Mouse (Mus musculus): ENCODE results near the gene Krtap29-1. TPM values are rescaled to one million over a fixed set of nuclear protein-coding genes. Genes with fewer than 3 reads are reported as not detected.

Gene Krtap29-1
- polyA plus RNA-seq (2014; fragmentation: Nextera tagmentation; extraction: Ambion mirVana) = not detected in 2 replicates

DNA sequence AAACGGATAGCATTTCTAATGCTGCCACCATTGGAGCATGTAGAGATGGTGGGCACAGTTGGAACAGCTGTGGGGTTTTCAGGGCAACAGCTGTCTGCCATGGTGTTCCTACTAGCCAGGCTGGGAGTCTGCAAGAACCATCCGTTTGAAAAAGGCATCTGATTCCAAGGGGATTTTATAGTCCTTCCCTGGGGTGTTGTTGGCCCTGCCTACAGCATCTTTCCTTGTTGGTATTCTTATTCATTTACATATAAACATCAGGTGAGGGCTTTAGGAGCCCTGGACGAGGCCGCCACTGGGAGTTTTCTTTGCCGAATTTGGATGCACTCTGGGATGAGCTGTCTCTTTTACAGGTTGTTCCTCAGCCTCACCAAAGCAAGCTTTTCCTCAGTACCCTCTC, at the start of gene Krtap29-1:
Krtap29-1 (minus strand) TSS at position 101 of the 400 bp plus-strand sequence.
- WGBS = 73% methylated on average over 5 of the region's 5 CpGs
- H3K4me2 ChIP-seq (replicated peaks; ENCODE audit: low read depth, low read length) = no peak within 1 kb of the TSS

DNA sequence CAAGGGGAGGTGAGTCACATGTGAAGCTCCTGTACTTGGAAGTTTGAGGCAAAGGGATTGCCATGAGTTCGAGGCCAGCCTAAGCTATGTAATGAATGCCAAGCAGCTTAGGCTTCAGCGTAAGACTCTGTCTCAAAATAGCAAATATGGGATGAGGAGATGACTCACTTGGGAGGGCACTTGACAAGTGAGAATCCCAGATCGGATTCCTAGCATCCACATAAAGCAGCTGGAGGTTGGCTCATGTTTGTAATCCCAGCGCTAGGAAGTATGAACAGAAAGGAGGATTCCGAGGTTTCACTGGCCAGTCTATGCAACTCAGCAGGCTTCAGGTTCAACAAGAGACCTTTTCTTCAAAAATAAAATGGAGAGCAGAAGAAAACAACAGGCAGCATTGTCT, 42.6 kb upstream of the Krtap29-1 start:
- no peak for DNase-seq (ENCODE audit: low spot score)
- 89% methylated on average over 5 of the region's 5 CpGs for WGBS
- Histone ChIP-seq H3K4me1 (replicated peaks; ENCODE audit: control insufficient read depth, insufficient read depth, low read length) (no peaks in the 10 kb centered on the region), H3K27ac (ENCODE audit: low read depth, low read length) (no peak overlapping the region), H3K4me3 (ENCODE audit: low read depth, low read length) (no peak overlapping the region), H3K9ac (ENCODE audit: low read depth, low read length) (no peak overlapping the region), H3K27me3 (ENCODE audit: control insufficient read depth, insufficient read depth, low read length) (no peaks in the 10 kb centered on the region), H3K4me2 (replicated peaks; ENCODE audit: low read depth, low read length) (no peak overlapping the region), H3K36me3 (ENCODE audit: control insufficient read depth, insufficient read depth, low read length) (no peaks in the 10 kb centered on the region), H3K9me3 (ENCODE audit: control insufficient read depth, low read length) (no peaks in the 10 kb centered on the region)
- ATAC-seq (ENCODE audit: low FRiP score) = no peak

More for the DNA sequence above, at the start of gene Krtap29-1:
- Histone ChIP-seq H3K9me3 (ENCODE audit: control insufficient read depth, low read length) (no peaks in the 10 kb centered on the region), H3K9ac (ENCODE audit: low read depth, low read length) (no peak within 1 kb of the TSS), H3K27ac (ENCODE audit: low read depth, low read length) (no peak within 1 kb of the TSS), H3K36me3 (ENCODE audit: control insufficient read depth, insufficient read depth, low read length) (no peaks in the 10 kb centered on the region), H3K27me3 (ENCODE audit: control insufficient read depth, insufficient read depth, low read length) (no peaks in the 10 kb centered on the region), H3K4me1 (replicated peaks; ENCODE audit: control insufficient read depth, insufficient read depth, low read length) (no peaks in the 10 kb centered on the region), H3K4me3 (ENCODE audit: low read depth, low read length) (no peak within 1 kb of the TSS)
- DNase-seq (ENCODE audit: low spot score) (no peak), ATAC-seq (ENCODE audit: low FRiP score) (no peak)

DNA sequence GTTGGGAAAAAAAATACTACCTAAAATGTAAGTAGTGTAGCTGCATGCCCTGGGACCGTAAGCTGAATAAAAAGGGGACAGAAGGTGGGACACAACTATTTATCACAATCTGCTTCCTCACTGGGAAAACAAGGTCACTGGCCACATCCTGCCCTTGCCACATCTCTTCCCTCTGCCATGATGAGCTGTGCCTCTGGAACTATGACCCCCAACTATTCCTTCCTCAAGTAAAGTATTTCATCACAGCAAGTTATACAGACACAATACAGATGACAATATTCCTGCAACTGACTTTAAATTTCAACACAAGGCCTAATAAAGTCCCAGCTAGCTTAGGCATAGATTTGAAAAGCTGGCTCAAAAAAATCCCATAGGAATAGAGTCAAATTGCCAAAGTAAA, 40.6 kb upstream of the Krtap29-1 start:
- H3K4me2 ChIP-seq (replicated peaks; ENCODE audit: low read depth, low read length) = no peak overlapping the region
- no peak overlapping the region for H3K27ac ChIP-seq (ENCODE audit: low read depth, low read length)
- H3K4me1 ChIP-seq (replicated peaks; ENCODE audit: control insufficient read depth, insufficient read depth, low read length) = no peaks in the 10 kb centered on the region
- 96% methylated on average over 1 of the region's 1 CpGs for WGBS
- DNase-seq (ENCODE audit: low spot score) (no peak), ATAC-seq (ENCODE audit: low FRiP score) (no peak)
- no peaks in the 10 kb centered on the region for H3K9me3 ChIP-seq (ENCODE audit: control insufficient read depth, low read length)
- H3K9ac ChIP-seq (ENCODE audit: low read depth, low read length) = no peak overlapping the region
- H3K27me3 ChIP-seq (ENCODE audit: control insufficient read depth, insufficient read depth, low read length) = no peaks in the 10 kb centered on the region
- H3K36me3 ChIP-seq (ENCODE audit: control insufficient read depth, insufficient read depth, low read length) = no peaks in the 10 kb centered on the region
- no peak overlapping the region for H3K4me3 ChIP-seq (ENCODE audit: low read depth, low read length)

DNA sequence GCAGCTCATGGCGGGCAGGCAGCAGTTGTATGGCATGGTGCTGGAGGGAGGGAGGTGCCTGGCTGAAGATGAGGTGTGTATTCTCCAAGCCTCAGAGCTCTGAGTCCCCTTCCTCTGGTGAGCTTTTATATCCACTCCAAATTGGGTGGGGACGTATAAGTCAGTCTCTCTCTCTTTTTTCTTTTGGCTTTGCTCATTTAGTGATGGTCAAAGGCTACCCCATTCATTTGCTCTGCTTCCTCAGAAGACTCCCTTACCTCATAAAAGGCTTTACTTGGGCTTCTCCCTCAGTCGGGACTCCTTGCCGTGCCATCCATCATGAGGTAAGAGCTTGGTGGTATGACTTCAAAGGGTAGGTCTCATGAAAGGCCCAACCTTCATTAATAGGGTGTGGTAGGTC, 37.3 kb upstream of the Krtap29-1 start, which contains the start of gene Krt33a:
Krt33a (minus strand) TSS at position 101 of the 400 bp plus-strand sequence.
- 78% methylated on average over 3 of the region's 4 CpGs for WGBS
- no peak for ATAC-seq (ENCODE audit: low FRiP score)
- Histone ChIP-seq H3K27me3 (ENCODE audit: control insufficient read depth, insufficient read depth, low read length) (no peaks in the 10 kb centered on the region), H3K27ac (ENCODE audit: low read depth, low read length) (no peak within 1 kb of the TSS), H3K4me3 (ENCODE audit: low read depth, low read length) (no peak within 1 kb of the TSS), H3K4me2 (replicated peaks; ENCODE audit: low read depth, low read length) (no peak within 1 kb of the TSS), H3K4me1 (replicated peaks; ENCODE audit: control insufficient read depth, insufficient read depth, low read length) (no peaks in the 10 kb centered on the region), H3K9ac (ENCODE audit: low read depth, low read length) (no peak within 1 kb of the TSS), H3K9me3 (ENCODE audit: control insufficient read depth, low read length) (no peaks in the 10 kb centered on the region), H3K36me3 (ENCODE audit: control insufficient read depth, insufficient read depth, low read length) (no peaks in the 10 kb centered on the region)
- no peak for DNase-seq (ENCODE audit: low spot score)

DNA sequence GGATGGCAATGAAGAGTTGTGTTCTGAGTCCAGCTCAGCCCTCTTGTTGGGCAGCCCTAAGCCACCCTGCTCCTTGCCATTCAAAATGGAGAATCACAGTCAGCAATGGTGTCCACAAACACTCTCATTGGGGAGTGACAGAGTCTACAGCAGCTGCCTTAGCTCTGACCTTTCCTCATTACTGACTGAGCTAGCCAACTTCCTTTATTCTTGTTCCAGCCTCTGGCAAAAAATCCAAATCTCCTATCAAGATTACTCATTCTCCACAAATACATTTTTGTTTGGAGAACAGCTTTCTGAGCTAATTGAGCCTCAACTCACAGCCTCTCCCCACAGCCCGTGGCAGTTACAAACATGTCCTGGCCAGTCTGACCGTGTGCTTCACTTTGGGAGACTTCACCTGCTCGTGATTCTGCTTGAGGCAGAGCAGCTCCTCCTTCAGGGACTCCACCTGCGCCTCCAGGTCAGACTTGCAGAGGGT, 34.9 kb upstream of the Krtap29-1 start:
- Histone ChIP-seq H3K36me3 (ENCODE audit: control insufficient read depth, insufficient read depth, low read length) (no peaks in the 10 kb centered on the region), H3K9ac (ENCODE audit: low read depth, low read length) (no peak overlapping the region), H3K27me3 (ENCODE audit: control insufficient read depth, insufficient read depth, low read length) (no peaks in the 10 kb centered on the region), H3K4me1 (replicated peaks; ENCODE audit: control insufficient read depth, insufficient read depth, low read length) (no peaks in the 10 kb centered on the region), H3K27ac (ENCODE audit: low read depth, low read length) (no peak overlapping the region), H3K4me2 (replicated peaks; ENCODE audit: low read depth, low read length) (no peak overlapping the region), H3K9me3 (ENCODE audit: control insufficient read depth, low read length) (no peaks in the 10 kb centered on the region), H3K4me3 (ENCODE audit: low read depth, low read length) (no peak overlapping the region)
- 85% methylated on average over 4 of the region's 4 CpGs for WGBS
- ATAC-seq (ENCODE audit: low FRiP score) (no peak), DNase-seq (ENCODE audit: low spot score) (no peak)

DNA sequence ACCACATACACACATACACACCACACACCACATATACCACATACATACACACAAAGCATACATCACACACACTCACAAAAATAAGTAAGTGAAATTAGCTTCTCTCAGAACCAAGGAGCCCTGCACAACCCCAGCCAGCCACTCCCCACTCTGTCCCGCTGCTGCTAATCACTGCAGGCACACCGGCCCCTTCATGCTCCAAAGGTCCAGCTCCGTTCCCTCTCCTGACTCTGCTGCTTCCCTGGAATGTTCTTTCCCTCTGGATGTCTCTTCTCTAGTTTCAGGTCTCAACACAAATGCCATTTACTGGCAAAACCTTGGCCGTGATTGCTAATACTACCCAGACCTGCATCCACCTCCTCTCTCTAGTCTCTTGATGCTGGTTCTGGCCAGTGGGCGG, 31.8 kb upstream of the Krtap29-1 start:
- Histone ChIP-seq H3K4me2 (replicated peaks; ENCODE audit: low read depth, low read length) (no peak overlapping the region), H3K4me3 (ENCODE audit: low read depth, low read length) (no peak overlapping the region), H3K4me1 (replicated peaks; ENCODE audit: control insufficient read depth, insufficient read depth, low read length) (no peaks in the 10 kb centered on the region), H3K27ac (ENCODE audit: low read depth, low read length) (no peak overlapping the region), H3K9me3 (ENCODE audit: control insufficient read depth, low read length) (no peaks in the 10 kb centered on the region), H3K9ac (ENCODE audit: low read depth, low read length) (no peak overlapping the region), H3K36me3 (ENCODE audit: control insufficient read depth, insufficient read depth, low read length) (no peaks in the 10 kb centered on the region), H3K27me3 (ENCODE audit: control insufficient read depth, insufficient read depth, low read length) (no peaks in the 10 kb centered on the region)
- WGBS = 90% methylated on average over 5 of the region's 5 CpGs
- DNase-seq (ENCODE audit: low spot score) (no peak), ATAC-seq (ENCODE audit: low FRiP score) (no peak)

DNA sequence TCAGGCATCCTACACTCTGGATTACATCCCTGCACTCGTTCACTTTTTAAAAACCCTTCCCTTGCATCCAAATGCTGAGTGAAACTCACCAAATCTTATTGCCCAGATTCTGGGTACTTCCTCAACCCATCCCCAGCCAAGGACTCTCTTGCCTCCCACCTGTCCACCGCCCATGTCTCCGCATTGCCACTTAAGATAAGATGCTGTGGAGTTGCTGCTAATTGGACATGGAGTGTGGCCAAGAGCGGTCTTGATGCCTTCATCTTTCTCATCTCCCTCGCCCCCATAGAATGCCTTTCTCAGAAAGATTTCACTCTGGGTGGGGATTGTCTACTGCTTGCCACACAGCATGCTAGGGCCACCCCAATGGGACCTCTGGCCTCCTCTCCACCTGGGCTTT, 29.5 kb upstream of the Krtap29-1 start:
- no peak overlapping the region for H3K4me3 ChIP-seq (ENCODE audit: low read depth, low read length)
- 88% methylated on average over 5 of the region's 5 CpGs for WGBS
- no peaks in the 10 kb centered on the region for H3K36me3 ChIP-seq (ENCODE audit: control insufficient read depth, insufficient read depth, low read length)
- H3K9me3 ChIP-seq (ENCODE audit: control insufficient read depth, low read length) = no peaks in the 10 kb centered on the region
- ATAC-seq (ENCODE audit: low FRiP score) = no peak
- no peaks in the 10 kb centered on the region for H3K4me1 ChIP-seq (replicated peaks; ENCODE audit: control insufficient read depth, insufficient read depth, low read length)
- no peak overlapping the region for H3K27ac ChIP-seq (ENCODE audit: low read depth, low read length)
- H3K27me3 ChIP-seq (ENCODE audit: control insufficient read depth, insufficient read depth, low read length) = no peaks in the 10 kb centered on the region
- no peak overlapping the region for H3K9ac ChIP-seq (ENCODE audit: low read depth, low read length)
- no peak for DNase-seq (ENCODE audit: low spot score)
- no peak overlapping the region for H3K4me2 ChIP-seq (replicated peaks; ENCODE audit: low read depth, low read length)

- ATAC-seq (ENCODE audit: low FRiP score) = no peak
- Histone ChIP-seq H3K27ac (ENCODE audit: low read depth, low read length) (no peak overlapping the region), H3K4me2 (replicated peaks; ENCODE audit: low read depth, low read length) (no peak overlapping the region), H3K9ac (ENCODE audit: low read depth, low read length) (no peak overlapping the region), H3K9me3 (ENCODE audit: control insufficient read depth, low read length) (no peaks in the 10 kb centered on the region), H3K27me3 (ENCODE audit: control insufficient read depth, insufficient read depth, low read length) (no peaks in the 10 kb centered on the region), H3K4me3 (ENCODE audit: low read depth, low read length) (no peak overlapping the region), H3K4me1 (replicated peaks; ENCODE audit: control insufficient read depth, insufficient read depth, low read length) (no peaks in the 10 kb centered on the region), H3K36me3 (ENCODE audit: control insufficient read depth, insufficient read depth, low read length) (no peaks in the 10 kb centered on the region)
- peak; percentile 18 for DNase-seq (ENCODE audit: low spot score)
- 54% methylated on average over 3 of the region's 3 CpGs for WGBS
Observed at GRCm38 (mm10) chr11:100006624-100007023, 27.8 kb upstream of the Krtap29-1 start.

DNA sequence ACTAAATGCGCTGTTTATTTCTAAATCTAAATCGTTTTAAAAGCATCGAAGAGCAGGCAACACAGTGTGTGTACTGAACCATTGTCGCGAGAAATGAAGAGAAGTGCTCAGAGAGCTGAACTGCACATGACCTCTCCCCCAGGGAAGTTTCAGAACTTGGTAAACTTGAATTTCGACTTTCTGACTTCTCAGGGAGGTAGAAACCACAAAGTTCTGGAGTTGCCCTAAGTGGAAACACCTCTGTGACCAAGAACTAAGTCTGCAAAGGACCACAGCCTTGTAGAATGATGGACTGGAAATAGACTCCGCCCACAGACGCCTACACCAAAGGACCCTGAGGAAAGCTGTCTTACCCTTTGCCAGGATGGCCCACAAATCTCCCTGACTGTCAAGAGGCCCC, 27.1 kb upstream of the Krtap29-1 start:
- no peaks in the 10 kb centered on the region for H3K4me1 ChIP-seq (replicated peaks; ENCODE audit: control insufficient read depth, insufficient read depth, low read length)
- no peak for ATAC-seq (ENCODE audit: low FRiP score)
- no peak overlapping the region for H3K4me2 ChIP-seq (replicated peaks; ENCODE audit: low read depth, low read length)
- no peak overlapping the region for H3K9ac ChIP-seq (ENCODE audit: low read depth, low read length)
- DNase-seq (ENCODE audit: low spot score) = no peak
- H3K9me3 ChIP-seq (ENCODE audit: control insufficient read depth, low read length) = no peaks in the 10 kb centered on the region
- no peaks in the 10 kb centered on the region for H3K36me3 ChIP-seq (ENCODE audit: control insufficient read depth, insufficient read depth, low read length)
- H3K27me3 ChIP-seq (ENCODE audit: control insufficient read depth, insufficient read depth, low read length) = no peaks in the 10 kb centered on the region
- WGBS = 90% methylated on average over 8 of the region's 8 CpGs
- no peak overlapping the region for H3K27ac ChIP-seq (ENCODE audit: low read depth, low read length)
- no peak overlapping the region for H3K4me3 ChIP-seq (ENCODE audit: low read depth, low read length)

Measured in hindbrain, embryonic 11.5 days (tissue).